Comparison of ENCODE assay signal across 7 mouse cellular contexts in the genomic region with DNA sequence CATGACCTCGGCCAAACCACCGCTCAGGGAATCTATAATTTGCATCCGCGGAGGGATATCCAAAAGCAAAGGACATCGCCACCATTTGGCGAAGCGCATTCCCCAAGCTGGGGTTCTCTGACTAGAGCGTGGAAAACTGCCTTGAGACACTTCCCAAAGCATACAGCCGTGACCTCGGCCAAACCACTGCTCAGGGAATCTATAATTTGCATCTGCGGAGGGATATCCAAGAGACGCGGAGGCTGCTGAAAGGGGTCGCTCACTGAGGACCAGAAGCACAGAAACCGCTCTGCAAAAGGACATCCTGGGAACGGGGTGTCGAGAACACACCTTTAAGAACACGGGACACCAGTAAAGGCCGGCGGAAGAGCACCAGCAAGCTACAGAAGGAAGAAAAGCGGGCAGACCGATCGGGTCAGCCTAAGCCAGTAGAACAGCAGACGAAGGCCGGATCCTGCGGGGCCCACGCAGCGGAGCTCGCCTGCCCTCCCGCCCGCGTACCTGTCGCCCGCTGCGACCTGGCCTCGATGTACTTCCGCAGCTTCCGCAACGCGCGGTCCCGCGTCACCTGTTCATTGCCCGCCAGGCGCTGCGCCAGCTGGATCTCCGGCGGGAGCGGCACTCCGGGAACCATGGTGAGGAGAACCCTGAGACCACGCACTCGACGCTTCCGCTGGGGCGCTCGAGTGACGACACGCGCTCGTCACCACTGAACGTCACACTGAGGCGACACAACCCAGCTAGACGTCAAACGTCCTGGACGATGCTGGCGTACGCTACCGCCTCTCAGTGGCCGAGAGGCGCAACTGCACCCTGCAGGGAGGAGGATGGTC. TPM values are rescaled to one million over a fixed set of nuclear protein-coding genes. Genes with fewer than 3 reads are reported as not detected.
A peak's percentile ranks its signal among the peaks of the same experiment; 100 is the strongest.
DNase-seq lines count a peak whose midpoint lies in the region; ATAC-seq lines count a peak whose summit lies in the region.

Rrp1 (minus strand) TSS at position 725 of the 833 bp plus-strand sequence.

- no peaks in the 10 kb centered on the region for H3K4me1 ChIP-seq in embryonic facial prominence, embryonic 11.5 days (ENCODE audit: control insufficient read depth, insufficient read depth, low read length)
- peaks cover 15% of the 10 kb centered on the region for H3K4me1 ChIP-seq in limb, embryonic 10.5 days
- H3K4me1 ChIP-seq in midbrain, embryonic 13.5 days (replicated peaks) = peaks cover 19% of the 10 kb centered on the region

- under 1% methylated on average over 70 of the region's 70 CpGs for WGBS in embryonic facial prominence, embryonic 11.5 days
- WGBS in limb, embryonic 10.5 days = under 1% methylated on average over 70 of the region's 70 CpGs
- WGBS in midbrain, embryonic 13.5 days = under 1% methylated on average over 70 of the region's 70 CpGs

- no peaks in the 10 kb centered on the region for H3K9me3 ChIP-seq in embryonic facial prominence, embryonic 11.5 days (replicated peaks; ENCODE audit: control insufficient read depth, low read length)
- H3K9me3 ChIP-seq in limb, embryonic 10.5 days (replicated peaks) = no peaks in the 10 kb centered on the region
- no peaks in the 10 kb centered on the region for H3K9me3 ChIP-seq in midbrain, embryonic 13.5 days

- peak within 1 kb of the TSS; percentile 83 for H3K4me3 ChIP-seq in embryonic facial prominence, embryonic 11.5 days (ENCODE audit: low read depth, low read length)
- peak within 1 kb of the TSS; percentile 92 for H3K4me3 ChIP-seq in limb, embryonic 10.5 days
- peak within 1 kb of the TSS; percentile 69 for H3K4me3 ChIP-seq in midbrain, embryonic 13.5 days (replicated peaks)

- H3K27ac ChIP-seq in embryonic facial prominence, embryonic 11.5 days (replicated peaks; ENCODE audit: low read depth, low read length) = peak within 1 kb of the TSS; percentile 17; the same call in 1 of the 2 replicates
- H3K27ac ChIP-seq in limb, embryonic 10.5 days = peak within 1 kb of the TSS; percentile 91
- H3K27ac ChIP-seq in midbrain, embryonic 13.5 days = peak within 1 kb of the TSS; percentile 85

- H3K9ac ChIP-seq in embryonic facial prominence, embryonic 11.5 days (replicated peaks; ENCODE audit: low read length) = peak within 1 kb of the TSS; percentile 88
- peak within 1 kb of the TSS; percentile 79 for H3K9ac ChIP-seq in midbrain, embryonic 13.5 days (replicated peaks)

- peaks cover 12% of the 10 kb centered on the region for H3K36me3 ChIP-seq in embryonic facial prominence, embryonic 11.5 days (replicated peaks; ENCODE audit: control insufficient read depth, insufficient read depth, low read depth, low read length)
- peaks cover 36% of the 10 kb centered on the region for H3K36me3 ChIP-seq in limb, embryonic 10.5 days
- H3K36me3 ChIP-seq in midbrain, embryonic 13.5 days = peaks cover 34% of the 10 kb centered on the region

- ATAC-seq in embryonic facial prominence, embryonic 11.5 days (replicated peaks; ENCODE audit: insufficient number of reproducible peaks, low FRiP score, low TSS enrichment, low read depth) = peak; percentile 86
- ATAC-seq in granulocyte monocyte progenitor cell, adult 5-6 weeks (replicated peaks; ENCODE audit: poor library complexity, severe bottlenecking) = peak; percentile 98
- ATAC-seq in midbrain, embryonic 13.5 days = peak; percentile 96

- H3K27me3 ChIP-seq in embryonic facial prominence, embryonic 11.5 days (ENCODE audit: control insufficient read depth, insufficient read depth, low read length) = no peaks in the 10 kb centered on the region
- no peaks in the 10 kb centered on the region for H3K27me3 ChIP-seq in limb, embryonic 10.5 days (ENCODE audit: low read depth, poor library complexity, severe bottlenecking)
- H3K27me3 ChIP-seq in midbrain, embryonic 13.5 days = no peaks in the 10 kb centered on the region

- H3K4me2 ChIP-seq in embryonic facial prominence, embryonic 11.5 days (ENCODE audit: low read depth, low read length) = peak within 1 kb of the TSS; percentile 65
- H3K4me2 ChIP-seq in midbrain, embryonic 13.5 days (replicated peaks) = peak within 1 kb of the TSS; percentile 78

- peak; percentile 95 for DNase-seq in adrenal gland, postnatal 14 days
- peak; percentile 94 for DNase-seq in embryonic facial prominence, embryonic 11.5 days (ENCODE audit: low spot score)
- DNase-seq in kidney, adult 11 months = peak; percentile 92
- DNase-seq in limb, embryonic 10.5 days (ENCODE audit: low spot score) = peak; percentile 98
- peak; percentile 91 for DNase-seq in spleen, adult 12 weeks (ENCODE audit: low spot score)

RNA-seq across cellular contexts. Expression of gene Rrp1, which starts in this region (rescaled TPM):
- 199 and 221 TPM in 2 replicates for total RNA-seq in adrenal gland, postnatal 14 days (2021)
- polyA plus RNA-seq in embryonic facial prominence, embryonic 11.5 days (2014; fragmentation: Nextera tagmentation; extraction: Ambion mirVana) = 225 and 243 TPM in 2 replicates
- total RNA-seq in granulocyte monocyte progenitor cell, adult 5-6 weeks (2014; fragmentation: Nextera tagmentation) = 130 and 159 TPM in 2 replicates
- total RNA-seq in granulocyte monocyte progenitor cell, adult 5-6 weeks (2017) = 404 and 430 TPM in 2 replicates
- polyA plus RNA-seq in limb, embryonic 10.5 days (2016; fragmentation: Nextera tagmentation; extraction: Ambion mirVana) = 355 and 359 TPM in 2 replicates
- 363 and 377 TPM in 2 replicates for polyA plus RNA-seq in midbrain, embryonic 13.5 days (2015; fragmentation: Nextera tagmentation; extraction: Ambion mirVana)

Comparison
In these comparisons a context has a peak if more than half of its experiments do, and no peak if none do; other contexts are left out.
1. Peak in every context shown above with its lines: DNase-seq, ATAC-seq, H3K4me3 ChIP-seq and H3K27ac ChIP-seq.
2. H3K27ac ChIP-seq: peak in every context shown above with its lines; median percentile 91 in limb, embryonic 10.5 days; 85 in midbrain, embryonic 13.5 days; 17 in embryonic facial prominence, embryonic 11.5 days.